Mouse (Mus musculus): ENCODE data around the gene Polr2e. TPM values are rescaled to one million over a fixed set of nuclear protein-coding genes. Genes with fewer than 3 reads are reported as not detected.
A peak's percentile ranks its signal among the peaks of the same experiment; 100 is the strongest.

Gene Polr2e
- total and polyA plus RNA-seq, 3 experiments, result 105 to 194 (median 127) TPM

DNA sequence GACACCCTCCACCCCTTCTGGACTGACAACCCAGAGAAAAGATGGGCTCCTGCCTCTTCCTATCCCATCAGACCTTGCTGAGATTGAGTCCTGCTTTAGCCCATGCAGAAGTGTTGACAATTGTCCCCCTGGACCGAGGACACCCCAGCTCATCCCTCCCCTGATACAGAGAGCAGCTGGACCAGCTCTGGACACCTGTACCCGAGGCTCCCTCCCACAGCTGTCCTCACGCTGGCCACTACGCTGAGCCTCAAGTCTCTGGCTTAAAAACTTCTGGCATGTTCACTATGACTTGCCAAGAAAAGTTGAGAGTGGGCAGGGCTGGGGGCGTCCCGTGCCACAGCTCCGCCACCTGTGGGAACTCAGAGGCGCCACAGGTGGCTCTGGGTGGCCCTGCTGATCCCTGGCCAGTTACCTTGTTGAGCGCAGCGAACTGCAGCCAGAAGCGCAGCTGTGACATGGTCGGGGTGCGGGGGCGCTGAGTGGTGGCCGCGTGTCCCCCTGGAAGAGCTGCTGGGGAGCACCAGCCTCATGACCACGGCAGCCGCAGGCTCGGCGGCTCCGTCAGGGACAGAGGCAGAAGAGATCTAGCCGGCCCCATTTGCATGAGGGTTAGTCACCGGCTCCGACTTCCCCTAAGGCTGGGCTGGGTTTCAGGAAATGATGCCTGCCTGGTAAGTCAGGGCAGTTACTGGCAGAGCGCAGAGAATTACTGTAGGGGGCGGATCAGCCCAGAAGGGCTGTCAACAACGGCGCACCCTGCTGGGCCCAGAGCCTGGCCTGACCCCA, 35.4 kb upstream of the Polr2e start:
- in situ Hi-C loops (cut with MboI; ENCODE audit: low pct_ligation_motif_present, low pct_unique_long_range_greater_than_20kb, low sequenced_read_pairs), result no loop called here

DNA sequence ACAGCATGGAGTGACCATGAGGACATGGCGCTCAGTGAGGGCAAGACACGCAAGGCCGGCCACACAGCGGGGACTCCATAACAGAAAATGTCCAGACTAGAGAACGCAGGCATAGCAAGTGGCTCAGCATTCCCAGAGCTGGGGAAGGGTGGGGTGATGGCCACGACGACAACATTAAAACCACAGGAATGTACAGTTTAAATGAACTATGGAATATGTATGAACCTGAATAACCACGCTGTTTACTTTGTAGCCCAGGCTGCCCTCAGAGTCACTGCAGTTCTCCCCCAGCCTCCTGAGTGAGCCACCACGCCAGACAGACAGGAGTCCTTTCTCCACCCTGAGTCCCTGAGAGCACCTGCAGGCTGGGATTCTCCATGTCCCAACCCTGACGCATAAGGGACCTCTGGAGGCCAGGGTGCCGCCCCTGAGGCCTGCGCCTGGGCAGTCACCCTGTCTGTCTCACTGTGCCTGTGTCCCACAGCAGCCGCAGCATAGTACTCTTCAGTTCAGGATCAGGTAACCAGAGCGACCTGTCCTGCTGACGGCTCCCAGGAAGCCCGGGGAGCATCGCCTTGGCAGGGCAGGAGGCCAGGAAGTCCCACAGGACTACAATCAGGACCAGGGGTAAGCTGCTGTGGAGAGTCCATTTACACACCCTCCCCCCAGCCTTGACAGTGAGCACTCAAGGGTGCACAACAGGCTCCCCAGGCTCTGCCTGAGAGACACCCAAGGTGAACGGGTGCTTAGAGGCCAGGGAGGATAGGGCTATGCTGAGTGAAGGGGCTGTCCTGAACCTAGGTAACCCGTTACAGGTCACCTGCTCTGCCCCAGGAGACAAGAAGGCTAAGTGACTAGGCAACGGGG, 33.3 kb upstream of the Polr2e start:
- Histone ChIP-seq H3K9me3 (replicated peaks; ENCODE audit: low read length) (no peaks in the 10 kb centered on the region), H3K36me3 (replicated peaks in 1 of 2; ENCODE audit: control insufficient read depth in 1 of 2, insufficient read depth in 1 of 2, low read length in 1 of 2) (peaks cover 36 to 70% of the 10 kb centered on the region in 2 experiments), H3K4me2 (ENCODE audit: insufficient read depth, low read depth, poor library complexity, severe bottlenecking) (no peak overlapping the region), H3K27me3 (replicated peaks) (no peaks in the 10 kb centered on the region), H3K27ac (ENCODE audit: insufficient read depth, low read depth) (peak overlapping the region; percentile 7), H3K79me2 (replicated peaks; ENCODE audit: control insufficient read depth, extremely low read depth, insufficient read depth, poor library complexity, severe bottlenecking) (no peaks in the 10 kb centered on the region), H3K4me3 (replicated peaks in 1 of 3; ENCODE audit: low read depth in 2 of 3, low read length in 2 of 3, poor library complexity in 1 of 3) (peak overlapping the region in 1 of 3 experiments; percentile 8), H3K9ac (ENCODE audit: insufficient read depth, low read depth) (no peak overlapping the region), H3K4me1 (ENCODE audit: control insufficient read depth in 1 of 2, insufficient read depth in 2 of 2) (peaks cover 31 to 57% of the 10 kb centered on the region in 2 experiments)
- dilution Hi-C loops (cut with MboI; ENCODE audit: extremely low pct_ligation_motif_present, extremely low pct_unique_long_range_greater_than_20kb, low sequenced_read_pairs) (no loop called here), in situ Hi-C loops (cut with MboI; ENCODE audit: low pct_ligation_motif_present, low pct_unique_long_range_greater_than_20kb, low sequenced_read_pairs) (no loop called here)
- no peak for DNase-seq (ENCODE audit: extremely low read depth)
- no peak for TF ChIP-seq ELF1 (IDR thresholded peaks at IDR 0.05; ENCODE audit: low read depth, low read length)
- no peak for TF ChIP-seq BHLHE40 (IDR thresholded peaks at IDR 0.05; ENCODE audit: low read depth, low read length)
- no peak for TF ChIP-seq MXI1 (IDR thresholded peaks at IDR 0.05; ENCODE audit: low read depth, low read length)
- TF ChIP-seq USF1 (IDR thresholded peaks at IDR 0.05; ENCODE audit: low read depth, low read length), result no peak
- TF ChIP-seq CHD2 (IDR thresholded peaks at IDR 0.05; ENCODE audit: low read length), result no peak
- TF ChIP-seq UBTF (IDR thresholded peaks at IDR 0.05; ENCODE audit: low read depth, low read length), result no peak
- no peak for TF ChIP-seq JUND (conservative IDR thresholded peaks at IDR 0.05; ENCODE audit: low read depth, low read length)
- TF ChIP-seq IRF4 (IDR thresholded peaks at IDR 0.05; ENCODE audit: low read depth, low read length), result no peak
- TF ChIP-seq NRF1 (IDR thresholded peaks at IDR 0.05; ENCODE audit: low read depth, low read length), result no peak
- no peak for TF ChIP-seq RAD21 (IDR thresholded peaks at IDR 0.05; ENCODE audit: low read depth, low read length)
- TF ChIP-seq MAX (IDR thresholded peaks at IDR 0.05; ENCODE audit: low read length), result no peak
- no peak for TF ChIP-seq MYC (IDR thresholded peaks at IDR 0.05; ENCODE audit: low read depth, low read length)

More for the DNA sequence above, 35.4 kb upstream of the Polr2e start:
- dilution Hi-C loops (cut with MboI; ENCODE audit: extremely low pct_ligation_motif_present, extremely low pct_unique_long_range_greater_than_20kb, low sequenced_read_pairs), result no loop called here
- peak overlapping the region; percentile 95 for H3K27ac ChIP-seq (ENCODE audit: insufficient read depth, low read depth)
- peak overlapping the region; percentile 48; the same call in 1 of the 2 replicates for H3K9ac ChIP-seq (ENCODE audit: insufficient read depth, low read depth)
- no peaks in the 10 kb centered on the region for H3K27me3 ChIP-seq (replicated peaks)
- peaks cover 38 to 74% of the 10 kb centered on the region in 2 experiments for H3K4me1 ChIP-seq (ENCODE audit: control insufficient read depth in 1 of 2, insufficient read depth in 2 of 2)
- H3K4me2 ChIP-seq (ENCODE audit: insufficient read depth, low read depth, poor library complexity, severe bottlenecking), result peak overlapping the region; percentile 69
- peaks cover 30 to 71% of the 10 kb centered on the region in 2 experiments for H3K36me3 ChIP-seq (replicated peaks in 1 of 2; ENCODE audit: control insufficient read depth in 1 of 2, insufficient read depth in 1 of 2, low read length in 1 of 2)
- no peaks in the 10 kb centered on the region for H3K9me3 ChIP-seq (replicated peaks; ENCODE audit: low read length)
- H3K4me3 ChIP-seq (replicated peaks in 1 of 3; ENCODE audit: low read depth in 2 of 3, low read length in 2 of 3, poor library complexity in 1 of 3), result peak overlapping the region; percentile 44 to 73 (median 54)
- peak; percentile 95 for DNase-seq (ENCODE audit: extremely low read depth)
- no peak for TF ChIP-seq JUN (IDR thresholded peaks at IDR 0.05; ENCODE audit: insufficient read depth, low read depth, low read length)
- no peak; the same call in 1 of the 2 replicates for TF ChIP-seq MAZ (IDR thresholded peaks at IDR 0.05; ENCODE audit: low read depth, low read length)
- TF ChIP-seq SMC3 (IDR thresholded peaks at IDR 0.05; ENCODE audit: low read depth, low read length), result peak; percentile 66
- no peak for TF ChIP-seq UBTF (IDR thresholded peaks at IDR 0.05; ENCODE audit: low read depth, low read length)
- TF ChIP-seq NELFE (IDR thresholded peaks at IDR 0.05; ENCODE audit: low read depth, low read length), result peak; percentile 62
- TF ChIP-seq ZMIZ1 (IDR thresholded peaks at IDR 0.05; ENCODE audit: low read depth, low read length), result peak; percentile 79
- TF ChIP-seq JUND (conservative IDR thresholded peaks at IDR 0.05; ENCODE audit: low read depth, low read length), result no peak
- TF ChIP-seq CHD1 (IDR thresholded peaks at IDR 0.05; ENCODE audit: low read depth, low read length), result no peak
- TF ChIP-seq RAD21 (IDR thresholded peaks at IDR 0.05; ENCODE audit: low read depth, low read length), result peak; percentile 42
- peak; percentile 64 for TF ChIP-seq IRF4 (IDR thresholded peaks at IDR 0.05; ENCODE audit: low read depth, low read length)
- TF ChIP-seq PAX5 (IDR thresholded peaks at IDR 0.05; ENCODE audit: low read length), result no peak
- TF ChIP-seq BHLHE40 (IDR thresholded peaks at IDR 0.05; ENCODE audit: low read depth, low read length), result peak; percentile 79
- 0 out of 2 replicates have a peak, but pooled peaks have one; percentile 11 for TF ChIP-seq RCOR1 (conservative IDR thresholded peaks at IDR 0.05; ENCODE audit: low read depth, low read length)
- no peak for TF ChIP-seq GABPA (IDR thresholded peaks at IDR 0.05; ENCODE audit: insufficient replicate concordance, low read depth, low read length)
- TF ChIP-seq CHD2 (IDR thresholded peaks at IDR 0.05; ENCODE audit: low read length), result no peak
- TF ChIP-seq ZKSCAN1 (IDR thresholded peaks at IDR 0.05; ENCODE audit: borderline replicate concordance, low read depth, low read length), result no peak
- TF ChIP-seq MYC (IDR thresholded peaks at IDR 0.05; ENCODE audit: low read depth, low read length), result no peak
- TF ChIP-seq TCF12 (IDR thresholded peaks at IDR 0.05; ENCODE audit: low read depth, low read length), result peak; percentile 84
- TF ChIP-seq CTCF (conservative IDR thresholded peaks at IDR 0.05 in 1 of 2, IDR thresholded peaks at IDR 0.05 in 1 of 2; ENCODE audit: low read depth in 2 of 2, low read length in 2 of 2), result peak in 1 of 2 experiments; percentile 92; a peak in 2 of 4 replicates
- no peak for TF ChIP-seq E2F4 (IDR thresholded peaks at IDR 0.05; ENCODE audit: insufficient replicate concordance, low read depth, low read length)
- TF ChIP-seq EP300 (IDR thresholded peaks at IDR 0.05; ENCODE audit: low read length), result peak; percentile 79
- peak; percentile 66; the same call in 1 of the 2 replicates for TF ChIP-seq MAX (IDR thresholded peaks at IDR 0.05; ENCODE audit: low read length)
- peak; percentile 92 for TF ChIP-seq SIN3A (IDR thresholded peaks at IDR 0.05; ENCODE audit: low read length)
- TF ChIP-seq MXI1 (IDR thresholded peaks at IDR 0.05; ENCODE audit: low read depth, low read length), result peak; percentile 78
- TF ChIP-seq ZNF384 (IDR thresholded peaks at IDR 0.05; ENCODE audit: low read depth, low read length), result no peak
- no peak for TF ChIP-seq KAT2A (IDR thresholded peaks at IDR 0.05; ENCODE audit: insufficient replicate concordance, low read length)
- peak; percentile 24; the same call in 1 of the 2 replicates for TF ChIP-seq POLR2AphosphoS2 (IDR thresholded peaks at IDR 0.05; ENCODE audit: low read depth, low read length)
- TF ChIP-seq NRF1 (IDR thresholded peaks at IDR 0.05; ENCODE audit: low read depth, low read length), result peak; percentile 46; the same call in 1 of the 2 replicates
- peak; percentile 88 for TF ChIP-seq ELF1 (IDR thresholded peaks at IDR 0.05; ENCODE audit: low read depth, low read length)
- TF ChIP-seq ETS1 (conservative IDR thresholded peaks at IDR 0.05; ENCODE audit: low read depth, low read length), result peak; percentile 74
- no peak for TF ChIP-seq MAFK (IDR thresholded peaks at IDR 0.05; ENCODE audit: insufficient replicate concordance, low read length)
- peak; percentile 62 for TF ChIP-seq POLR2A (IDR thresholded peaks at IDR 0.05; ENCODE audit: low read depth, low read length)
- peak; percentile 78 for TF ChIP-seq MEF2A (IDR thresholded peaks at IDR 0.05; ENCODE audit: borderline replicate concordance, low read depth, low read length)
- no peak for TF ChIP-seq TBP (conservative IDR thresholded peaks at IDR 0.05; ENCODE audit: low read depth, low read length)
- TF ChIP-seq ZC3H11A (IDR thresholded peaks at IDR 0.05; ENCODE audit: low read depth, low read length), result no peak
- TF ChIP-seq HCFC1 (IDR thresholded peaks at IDR 0.05; ENCODE audit: low read depth, low read length), result peak; percentile 64
- TF ChIP-seq USF2 (conservative IDR thresholded peaks at IDR 0.05; ENCODE audit: low read depth, low read length), result no peak
- TF ChIP-seq USF1 (IDR thresholded peaks at IDR 0.05; ENCODE audit: low read depth, low read length), result no peak
- no peaks in the 10 kb centered on the region for H3K79me2 ChIP-seq (replicated peaks; ENCODE audit: control insufficient read depth, extremely low read depth, insufficient read depth, poor library complexity, severe bottlenecking)
